Mouse (Mus musculus) kidney, postnatal 36 days (tissue): ENCODE measurements around the gene Kmt2d.
A peak's percentile ranks its signal among the peaks of the same experiment; 100 is the strongest.

Experiments used
- DNase-seq, 2 experiments: peaks; one replicate each; pipeline ENCODE4 v3.0.0; 2021 to 2022; ENCODE audit warnings: mixed read lengths in 2 of 2

The Kmt2d gene

DNA sequence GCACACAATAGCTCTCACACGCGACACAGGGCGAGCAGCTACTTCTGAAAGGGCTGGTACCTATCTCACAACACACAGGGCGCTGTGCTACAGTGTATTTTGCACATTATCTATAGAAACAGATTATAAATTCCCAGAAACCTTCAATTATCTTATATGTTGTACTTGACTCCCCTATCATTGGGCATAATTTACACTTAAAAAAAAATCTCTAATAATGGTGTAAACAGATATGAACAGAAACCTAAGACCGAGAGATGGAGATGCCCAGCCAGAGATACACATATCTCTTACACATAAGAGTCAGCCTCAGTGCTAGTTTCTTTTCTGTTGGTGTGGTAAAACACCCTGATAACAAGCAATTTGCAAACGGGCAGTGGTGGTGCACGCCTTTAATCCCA, 43.4 kb downstream of the Kmt2d start:
- DNase-seq = no peak

DNA sequence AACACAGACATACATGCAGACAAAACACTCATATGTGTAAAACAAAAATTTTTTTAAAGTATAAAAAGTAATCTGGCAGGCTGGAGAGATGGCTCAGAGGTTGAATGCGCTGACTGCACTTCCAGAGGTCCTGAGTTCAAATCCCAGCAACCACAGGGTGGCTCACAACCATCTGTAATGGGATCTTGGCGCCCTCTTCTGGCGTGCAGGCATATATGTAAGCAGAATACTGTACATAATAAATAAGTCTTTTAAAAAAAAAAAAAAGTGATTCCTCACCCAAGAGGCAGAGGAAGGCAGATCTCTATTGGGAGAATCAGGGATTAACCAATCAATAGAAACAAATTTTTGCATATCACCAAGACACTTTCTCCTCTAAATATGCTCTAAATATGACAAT, 47.6 kb downstream of the Kmt2d start:
- peak in 1 of 2 experiments; percentile 48 for DNase-seq

DNA sequence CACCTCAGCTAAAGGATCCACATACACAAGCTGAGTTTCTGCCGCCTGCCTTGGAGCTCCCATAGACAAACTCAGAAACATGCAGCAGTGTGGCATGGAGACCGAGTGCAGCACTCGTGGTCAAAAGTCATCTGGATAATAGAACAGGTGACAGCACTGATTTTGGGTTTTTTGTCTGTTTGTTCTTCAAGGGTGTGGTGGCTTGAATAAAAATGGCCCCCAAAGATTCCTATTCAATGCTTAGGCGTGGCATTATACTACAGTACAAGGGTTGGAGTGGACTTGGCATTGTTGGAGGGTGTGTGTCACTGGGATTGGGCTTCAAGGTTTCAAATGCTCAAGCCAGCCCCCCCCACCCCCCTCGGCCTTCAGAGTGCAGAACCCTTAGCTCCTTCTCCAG, 48.9 kb downstream of the Kmt2d start:
- DNase-seq = no peak

DNA sequence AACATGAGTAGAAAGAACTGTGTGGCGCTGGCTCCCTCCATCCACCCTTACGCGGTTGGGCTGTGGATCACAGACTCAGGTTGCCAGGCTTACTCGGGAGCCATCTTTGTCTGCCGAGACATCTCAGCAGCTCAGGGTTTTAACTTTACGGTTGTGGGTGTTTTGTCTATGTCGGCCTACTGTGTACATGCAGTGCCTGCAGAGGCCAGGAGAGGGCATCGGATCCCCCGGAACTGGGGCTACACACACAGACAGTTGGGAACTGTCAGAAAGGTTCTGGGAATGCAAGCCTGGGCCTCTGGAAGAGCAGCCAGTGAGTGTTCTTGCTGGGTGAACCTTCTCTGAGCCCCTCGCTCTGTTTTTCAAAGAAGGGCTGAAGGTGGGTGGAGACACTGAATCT, 49.6 kb downstream of the Kmt2d start:
- DNase-seq = no peak

DNA sequence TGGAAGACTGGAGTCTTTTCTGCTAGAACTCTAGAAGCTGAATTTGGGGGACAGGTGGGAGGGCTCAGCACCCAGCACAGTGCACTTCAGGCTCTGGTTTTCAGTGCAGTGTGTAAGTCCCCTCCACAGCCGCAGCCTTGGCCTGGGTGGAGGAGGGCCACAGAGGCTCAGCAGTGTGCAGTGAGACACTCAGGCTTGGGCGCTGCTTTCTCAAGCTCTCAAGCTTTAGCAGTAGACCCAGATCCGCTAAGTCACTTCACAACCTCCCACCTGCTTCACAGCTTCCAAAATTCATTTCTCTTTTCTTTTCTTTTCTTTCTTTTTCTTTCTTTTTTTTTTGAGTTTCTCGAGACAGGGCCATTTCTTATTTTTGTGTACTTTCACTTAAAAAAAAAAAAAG, 50.1 kb downstream of the Kmt2d start:
- DNase-seq = no peak

DNA sequence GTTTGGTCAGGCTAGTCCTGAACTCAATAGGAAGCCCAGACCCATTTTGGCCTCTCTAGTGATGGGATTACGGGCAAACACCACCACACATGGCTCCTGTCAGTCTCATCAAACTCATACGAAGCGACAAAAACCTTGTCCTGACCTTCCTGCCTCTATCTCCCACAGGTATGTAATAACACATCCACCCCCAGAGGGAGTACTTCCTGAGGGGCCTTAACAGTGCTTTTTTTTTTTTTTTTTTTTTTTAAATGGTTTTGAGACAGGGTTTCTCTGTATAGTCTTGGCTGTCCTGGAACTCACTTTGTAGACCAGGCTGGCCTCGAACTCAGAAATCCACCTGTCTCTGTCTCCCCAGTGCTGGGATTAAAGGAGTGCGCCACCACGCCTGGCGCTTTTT, 52.8 kb downstream of the Kmt2d start:
- DNase-seq = no peak

DNA sequence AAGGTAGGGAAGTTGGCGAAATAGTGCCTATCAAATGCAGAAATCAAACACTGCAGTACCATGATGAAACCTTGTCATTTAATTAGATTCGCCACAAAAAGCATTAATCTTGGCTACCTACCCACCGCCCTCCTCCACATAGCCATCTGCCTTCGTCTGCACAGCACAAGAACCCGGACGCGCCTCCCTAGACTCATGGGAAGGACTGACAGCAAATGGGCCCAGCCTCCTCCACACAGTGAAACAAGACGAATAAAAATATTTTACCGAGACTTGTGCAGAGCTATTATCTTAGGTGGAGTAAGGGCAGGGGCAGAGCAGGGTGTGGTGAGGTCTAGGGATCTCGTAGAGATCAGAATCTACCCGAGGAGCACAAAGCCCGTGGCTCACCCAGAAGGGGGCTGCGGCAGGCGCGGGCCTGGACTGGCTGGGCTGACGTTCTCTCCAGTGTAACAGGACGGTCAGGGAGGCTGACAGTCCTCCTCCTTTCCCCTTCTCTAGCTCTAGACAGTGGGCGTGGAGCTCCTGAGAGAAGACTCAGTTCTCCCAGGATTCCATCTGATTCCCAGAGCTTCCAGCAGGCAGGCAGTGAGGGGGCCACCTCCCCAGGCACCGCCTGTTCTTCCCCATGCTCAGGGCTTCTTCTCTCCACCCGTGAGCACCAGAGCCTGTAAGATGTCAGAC, 58.1 kb downstream of the Kmt2d start:
- DNase-seq = no peak

DNA sequence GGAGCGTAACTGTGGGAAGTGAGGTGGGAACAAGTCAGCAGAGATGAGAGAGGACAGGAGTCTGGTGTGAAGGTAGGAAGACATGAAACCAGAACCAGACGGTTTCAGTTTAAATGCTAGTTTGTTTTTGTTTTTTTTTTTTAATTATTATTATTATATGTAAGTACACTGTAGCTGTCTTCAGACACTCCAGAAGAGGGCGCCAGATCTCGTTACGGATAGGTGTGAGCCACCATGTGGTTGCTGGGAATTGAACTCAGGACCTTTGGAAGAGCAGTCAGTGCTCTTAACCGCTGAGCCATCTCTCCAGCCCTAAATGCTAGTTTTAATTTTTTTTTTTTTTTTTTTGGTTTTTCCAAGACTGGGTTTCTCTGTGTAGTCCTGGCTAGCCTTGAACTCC, 60.8 kb downstream of the Kmt2d start:
- peak in 1 of 2 experiments; percentile 41 for DNase-seq

DNA sequence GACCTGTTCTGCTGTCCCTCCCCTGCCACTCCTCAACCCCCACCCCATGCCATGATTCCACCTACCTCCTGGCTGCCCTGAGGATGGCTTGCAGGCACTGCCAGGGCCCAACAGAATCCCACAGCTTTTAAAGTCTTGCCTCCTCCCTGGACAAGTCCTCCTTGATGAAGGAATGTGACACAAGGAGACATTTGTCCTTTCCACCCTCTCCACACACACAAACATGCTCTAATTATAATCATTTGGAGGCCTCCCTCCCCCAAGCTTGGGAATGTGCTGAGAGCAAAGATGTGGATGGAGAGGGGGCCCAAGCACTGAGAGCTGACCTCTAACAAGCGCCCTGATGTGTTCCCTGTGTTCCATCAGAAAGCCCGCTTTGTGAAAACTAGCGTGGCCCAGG, 61.6 kb downstream of the Kmt2d start, which contains the start of gene Ddn:
TSS of gene Ddn (minus strand) at position 101 of the 400 bp plus-strand sequence.
- DNase-seq = no peak

DNA sequence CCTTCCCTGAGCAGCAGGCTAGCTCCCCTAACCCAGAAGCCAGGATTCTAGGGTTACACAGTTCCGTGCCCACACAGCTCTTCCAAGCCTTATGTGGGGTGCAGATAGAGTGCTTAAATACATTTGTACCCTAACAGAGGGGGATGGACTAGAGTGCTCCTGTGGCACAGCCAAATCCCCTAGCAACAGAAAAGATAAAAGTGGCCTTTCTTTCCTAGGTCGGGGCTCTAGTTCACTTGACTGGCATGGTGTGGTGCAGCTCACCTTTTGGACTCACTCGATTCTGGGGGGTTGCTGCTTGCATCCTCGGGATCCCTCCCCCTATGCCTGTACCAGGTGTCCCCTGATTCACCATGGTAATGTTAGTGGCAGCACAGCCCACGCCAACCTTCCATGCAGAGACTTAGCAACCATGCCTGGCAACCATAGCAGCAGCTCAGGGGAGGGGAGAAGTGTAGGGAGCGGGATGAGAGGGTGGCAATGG, 62.3 kb downstream of the Kmt2d start:
- DNase-seq = no peak

DNA sequence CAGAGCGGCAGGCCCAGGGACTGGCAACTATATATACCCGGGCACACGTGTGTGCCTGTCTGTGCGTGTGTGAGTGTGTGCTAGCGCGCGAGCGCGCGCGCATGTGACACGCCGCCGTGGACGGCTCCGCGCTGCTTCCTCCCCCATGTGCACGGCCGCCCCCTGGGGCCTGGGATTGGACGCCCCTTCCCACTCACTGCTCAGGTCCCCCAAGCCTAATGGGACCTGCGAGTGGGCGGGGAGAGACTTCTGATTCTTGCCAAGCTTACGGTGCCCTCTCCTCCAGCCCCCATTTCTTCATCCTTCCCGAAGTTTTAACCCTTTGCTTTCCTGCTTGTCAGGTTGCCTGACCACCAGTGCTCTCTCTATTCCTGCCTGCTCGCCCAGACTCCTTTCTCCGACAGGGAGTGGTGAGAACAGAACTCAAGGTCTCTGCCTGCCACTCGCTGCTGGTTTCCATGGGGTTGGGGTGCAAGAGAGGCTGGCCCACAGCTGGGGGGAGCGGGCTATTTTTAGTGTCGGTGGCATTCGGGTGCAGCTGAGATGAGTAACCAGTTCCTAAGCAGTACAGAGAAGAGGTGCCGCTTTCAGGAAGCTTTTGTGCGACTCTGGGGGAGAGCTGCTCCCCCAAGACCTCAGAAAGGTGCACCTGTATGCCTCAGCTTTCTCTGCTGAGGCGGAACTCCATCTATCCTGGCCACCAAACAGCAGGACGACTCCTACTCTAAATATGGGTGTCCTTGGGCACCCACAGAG, 62.9 kb downstream of the Kmt2d start:
- DNase-seq = peak in 1 of 2 experiments; percentile 44

DNA sequence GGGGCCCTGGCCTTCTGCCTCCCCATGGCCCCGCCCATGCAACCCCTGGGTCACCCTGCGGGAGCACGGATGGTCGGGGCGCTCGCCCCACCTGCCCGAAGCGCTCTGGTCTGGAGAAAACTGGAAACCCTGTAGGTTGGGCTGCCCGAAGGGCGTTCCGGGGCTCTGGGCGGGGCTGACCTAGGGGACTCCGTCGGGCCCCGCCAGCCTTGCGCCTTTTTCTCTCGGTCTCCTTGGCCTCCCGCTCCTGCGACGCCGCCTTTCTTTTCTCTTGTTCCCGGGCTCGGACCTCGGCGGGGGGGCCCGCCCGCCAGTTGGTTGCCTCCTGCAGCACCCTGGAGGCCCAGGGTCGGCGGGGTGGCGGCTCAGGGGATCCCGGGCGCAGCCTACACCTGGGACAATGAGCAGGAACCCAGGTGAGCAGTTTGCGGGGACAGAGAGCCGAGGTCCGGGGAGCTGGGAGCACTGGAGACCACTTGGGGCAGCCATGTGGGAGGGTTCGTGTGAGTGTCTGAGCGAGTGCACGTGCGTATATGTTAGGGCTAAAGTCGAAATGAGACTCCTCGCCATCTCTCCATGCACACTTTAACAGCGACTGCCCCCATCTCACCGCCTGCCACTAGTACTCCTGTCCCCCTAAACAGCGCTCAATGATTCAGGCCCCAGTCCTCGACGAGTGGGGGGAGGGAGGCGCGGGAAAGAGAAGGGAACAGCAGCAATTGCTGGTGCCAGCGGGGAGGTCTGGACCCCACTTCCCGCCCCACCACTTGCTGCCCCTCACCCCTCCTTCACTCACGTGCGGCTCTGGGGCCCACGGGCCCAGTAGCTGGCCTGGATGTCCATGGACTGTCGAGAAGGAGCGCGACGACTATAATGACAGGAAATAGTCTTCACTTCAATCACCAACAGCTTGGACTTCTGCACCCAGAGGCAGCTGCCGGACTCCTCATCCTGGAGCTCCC, 63.9 kb downstream of the Kmt2d start:
- peak; percentile 30 to 55 for DNase-seq

DNA sequence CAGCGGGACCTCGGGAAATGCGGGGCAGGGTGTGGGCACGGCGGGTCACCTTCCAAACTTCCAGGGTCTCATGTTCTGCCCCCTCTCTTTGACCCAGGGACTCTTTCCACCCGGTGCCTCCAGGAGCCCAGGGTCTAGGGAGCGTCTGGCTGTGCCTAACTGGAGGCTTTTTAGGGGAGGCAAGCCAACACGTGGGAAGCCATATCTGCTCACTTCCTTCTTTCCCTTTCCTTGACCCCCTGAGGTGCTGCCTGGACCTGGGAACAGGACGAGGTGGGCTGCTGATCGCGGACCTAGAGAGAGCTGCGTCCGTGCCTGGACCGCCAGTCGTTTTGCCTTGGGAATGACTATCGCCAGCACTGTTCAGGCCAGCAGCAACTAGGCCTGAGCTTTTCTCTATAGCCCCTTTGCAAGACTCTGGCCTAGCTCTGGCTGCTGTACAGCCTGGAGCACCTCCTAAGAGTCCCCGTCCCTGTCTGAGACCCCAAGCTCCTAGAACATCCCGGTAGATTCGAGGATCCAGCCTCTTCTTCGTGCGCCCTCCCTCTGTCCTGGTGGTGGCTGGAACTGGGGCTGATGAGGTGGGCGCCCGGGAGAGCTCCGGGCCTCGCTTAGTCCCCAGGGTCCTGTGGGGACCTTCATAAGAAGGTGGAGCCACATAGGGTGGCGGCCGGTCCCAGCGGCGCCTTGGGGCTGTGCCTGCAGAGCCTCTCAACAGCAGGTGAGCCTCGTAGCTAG, 64.8 kb downstream of the Kmt2d start:
- no peak for DNase-seq

DNA sequence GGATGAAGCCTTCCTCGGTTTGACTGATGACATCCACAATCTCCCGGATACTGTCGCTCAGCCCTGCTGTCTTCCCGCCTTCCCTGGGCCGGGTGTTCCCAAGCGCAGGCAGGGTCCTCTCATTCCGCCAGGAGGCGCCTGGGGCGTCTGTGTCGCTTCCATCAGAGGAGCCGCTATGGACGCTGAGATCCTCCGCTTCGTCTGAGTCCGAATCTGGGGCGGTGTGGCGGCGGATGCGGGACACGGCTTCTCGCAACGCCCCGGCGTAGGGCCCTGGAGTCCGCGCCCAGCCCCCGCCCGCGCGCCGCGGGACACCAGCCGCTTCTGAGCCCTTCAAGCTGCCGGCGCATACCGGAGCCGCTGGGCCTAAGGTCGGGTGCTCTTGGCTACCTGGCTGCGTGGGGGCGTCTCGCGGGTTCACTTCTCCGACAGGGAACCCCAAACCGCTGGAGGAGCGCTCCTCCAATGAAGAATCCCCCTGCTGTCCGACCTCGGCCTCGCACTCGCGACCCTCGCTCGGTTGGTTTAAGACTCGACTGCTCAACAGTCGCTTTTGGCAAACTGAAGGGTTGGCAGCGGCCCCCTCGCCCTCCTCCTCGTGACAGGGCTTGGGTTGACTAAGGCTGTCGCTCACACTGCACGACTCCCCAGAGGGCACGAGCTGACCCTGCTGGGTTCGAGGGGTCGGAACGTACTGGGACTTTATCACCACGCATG, 65.5 kb downstream of the Kmt2d start:
- peak; percentile 61 to 89 for DNase-seq

DNA sequence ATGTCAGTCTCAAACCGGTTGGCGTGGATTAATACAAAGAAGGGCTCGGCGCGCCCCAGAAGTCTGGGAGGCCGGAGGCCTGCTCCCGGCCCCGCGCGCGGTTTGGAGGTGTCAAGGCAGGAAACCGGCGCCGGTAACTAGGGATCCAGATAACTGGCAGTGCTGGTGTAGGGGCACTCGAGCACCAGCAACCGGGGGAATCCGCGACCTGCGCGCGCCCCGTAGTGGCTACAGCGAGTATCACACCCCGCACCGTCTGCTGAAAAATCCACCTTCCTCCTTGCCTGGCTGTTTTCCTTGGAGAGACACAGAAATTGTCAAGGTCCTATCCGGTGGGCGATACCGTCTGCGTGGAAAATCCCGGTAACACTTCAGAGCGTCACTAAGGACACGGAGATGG, 67.0 kb downstream of the Kmt2d start:
- peak; percentile 83 to 92 for DNase-seq

DNA sequence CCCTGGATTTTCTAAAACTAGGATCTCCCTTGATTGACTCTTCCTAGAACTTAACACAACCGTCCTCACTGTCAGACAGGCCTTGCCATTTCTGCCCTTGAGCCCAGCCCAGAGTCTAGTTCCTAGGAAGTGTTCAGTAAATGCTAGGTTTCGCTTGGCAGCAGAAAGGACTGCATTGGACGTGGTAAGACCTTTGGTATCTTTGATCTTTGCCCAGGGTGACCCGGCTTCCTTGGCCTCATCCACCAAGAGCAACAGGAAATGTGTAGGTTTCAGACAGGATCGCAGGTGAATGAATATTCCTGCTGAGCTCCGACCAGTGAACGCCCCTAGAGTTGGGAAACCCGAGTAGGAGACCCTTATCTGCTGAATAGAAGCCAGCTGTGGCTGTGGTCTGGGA, 68.1 kb downstream of the Kmt2d start:
- DNase-seq = peak; percentile 60 to 65

DNA sequence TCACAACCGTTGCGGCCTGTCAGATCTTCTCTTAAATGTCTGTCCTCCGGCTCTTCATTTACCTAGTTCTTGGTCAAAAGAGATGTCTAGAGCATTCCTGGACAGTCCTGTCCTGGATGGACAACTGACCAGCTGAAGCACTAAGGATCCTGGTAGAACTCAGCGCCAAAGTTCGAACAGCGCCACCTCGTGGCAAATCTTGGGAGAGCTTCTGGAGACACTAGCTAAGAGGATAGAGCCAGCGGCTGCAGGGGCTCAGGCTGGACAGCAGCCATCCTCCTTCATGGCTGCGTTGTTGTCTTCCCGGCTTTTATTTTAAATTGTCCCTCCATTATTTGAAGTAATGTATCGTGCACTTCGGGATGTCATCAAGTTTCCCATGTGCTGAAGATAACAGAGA, 71.6 kb downstream of the Kmt2d start:
- peak; percentile 79 to 93 for DNase-seq

DNA sequence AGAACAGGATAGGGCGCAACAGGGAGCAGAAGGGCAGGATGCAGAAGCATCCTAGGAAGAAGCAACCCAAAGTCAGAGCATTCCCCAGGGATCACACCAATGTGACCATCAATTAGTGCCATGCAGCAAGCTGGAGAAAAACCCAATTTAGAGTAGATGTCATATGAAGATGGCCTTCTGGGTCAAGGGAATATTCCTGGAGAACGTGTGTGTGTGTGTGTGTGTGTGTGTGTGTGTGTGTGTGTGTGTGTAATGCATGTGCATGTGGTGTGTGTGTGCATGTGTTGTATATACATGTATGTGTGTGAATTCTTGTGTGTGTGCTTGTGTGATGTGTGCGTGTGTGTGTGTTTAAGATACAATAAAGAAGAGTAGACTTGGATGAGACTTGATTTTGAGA, 72.1 kb downstream of the Kmt2d start:
- no peak for DNase-seq

DNA sequence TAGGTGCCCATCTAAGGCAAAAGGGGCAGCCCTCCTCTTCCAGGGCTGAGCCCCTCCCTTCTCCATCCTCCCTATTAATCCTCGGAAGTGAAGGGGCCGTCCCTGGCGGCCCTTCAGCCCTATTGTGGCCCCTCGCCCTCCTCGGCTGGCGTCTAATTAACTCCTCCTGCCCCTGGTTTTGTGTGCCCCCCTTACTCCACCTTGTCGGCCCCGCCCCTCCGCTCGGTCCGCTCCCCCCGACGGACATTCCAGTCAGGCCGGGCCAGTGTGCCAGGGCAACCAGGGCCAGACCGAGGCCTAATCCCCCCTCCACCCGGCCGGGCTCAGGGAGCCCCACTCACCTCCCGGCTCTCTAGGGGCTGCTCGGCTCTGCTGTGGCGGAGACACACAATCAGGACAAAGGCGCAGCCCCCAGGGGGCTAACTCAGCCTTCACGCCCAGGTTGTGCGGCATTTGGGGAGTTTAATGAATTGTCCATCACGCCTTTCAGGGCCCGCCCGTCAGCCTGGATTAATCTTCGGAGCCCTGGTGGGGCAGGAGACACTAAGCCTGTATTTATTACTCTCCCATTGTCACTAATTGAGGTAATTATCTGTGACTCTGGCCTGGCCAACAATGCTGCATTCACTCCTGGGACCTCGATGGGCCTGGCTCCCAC, 73.0 kb downstream of the Kmt2d start:
- no peak for DNase-seq

DNA sequence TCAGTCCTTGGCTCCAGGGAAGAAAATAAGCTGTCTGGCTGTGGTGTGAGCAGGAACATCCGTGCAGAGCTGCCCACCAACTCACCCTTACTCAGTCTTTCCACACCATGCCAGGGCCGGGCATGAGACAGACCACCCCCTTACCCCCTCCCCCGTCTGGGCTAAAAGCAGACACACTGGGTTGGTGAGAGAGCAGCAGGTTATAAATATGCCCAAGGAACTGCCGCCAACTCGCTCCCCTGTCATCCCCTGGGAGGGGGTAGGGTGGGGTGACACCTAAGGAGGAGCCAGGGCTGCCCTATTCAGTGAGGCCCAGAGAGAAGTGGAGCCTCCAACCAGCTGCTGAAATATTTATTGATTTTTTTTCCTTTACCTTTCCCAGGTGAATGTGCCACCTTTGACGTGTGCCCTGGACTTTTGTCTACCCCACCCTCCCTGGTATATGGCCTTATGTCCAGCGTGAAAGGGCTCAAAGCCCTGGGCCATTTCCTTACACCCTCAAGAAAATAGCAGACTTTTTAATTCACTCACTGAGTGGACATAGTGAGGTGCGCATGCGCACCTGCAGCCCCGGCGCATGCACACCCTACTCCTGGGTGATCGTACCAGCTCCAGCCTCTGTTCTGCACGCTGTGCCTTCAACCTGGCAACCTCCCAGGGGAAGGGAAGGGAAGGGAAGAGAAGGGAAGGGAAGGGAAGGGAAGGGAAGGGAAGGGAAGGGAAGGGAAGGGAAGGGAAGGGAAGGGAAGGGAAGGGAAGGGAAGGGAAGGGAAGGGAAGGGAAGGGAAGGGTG, 74.0 kb downstream of the Kmt2d start:
- DNase-seq = peak in 1 of 2 experiments; percentile 25
